Mouse (Mus musculus) spleen, adult 10 weeks (tissue): ENCODE data around the gene Ddx4. TPM values are rescaled to one million over a fixed set of nuclear protein-coding genes. Genes with fewer than 3 reads are reported as not detected.

Experiments
- polyA plus RNA-seq: library from polyadenylated mRNA; stranded (reverse); fragments of 350-450 nt; fragmentation: Illumina TruSeq; extraction: RNeasy Lipid Tissue Mini Kit (QIAGEN cat#74804); gene quantifications from one replicate; pipeline ENCODE4 v1.2.3, GENCODE M21; 2015; ENCODE audit warnings: low replicate concordance; ENCODE audit not compliant: insufficient read depth

Gene Ddx4
- 0.77 TPM for polyA plus RNA-seq

DNA sequence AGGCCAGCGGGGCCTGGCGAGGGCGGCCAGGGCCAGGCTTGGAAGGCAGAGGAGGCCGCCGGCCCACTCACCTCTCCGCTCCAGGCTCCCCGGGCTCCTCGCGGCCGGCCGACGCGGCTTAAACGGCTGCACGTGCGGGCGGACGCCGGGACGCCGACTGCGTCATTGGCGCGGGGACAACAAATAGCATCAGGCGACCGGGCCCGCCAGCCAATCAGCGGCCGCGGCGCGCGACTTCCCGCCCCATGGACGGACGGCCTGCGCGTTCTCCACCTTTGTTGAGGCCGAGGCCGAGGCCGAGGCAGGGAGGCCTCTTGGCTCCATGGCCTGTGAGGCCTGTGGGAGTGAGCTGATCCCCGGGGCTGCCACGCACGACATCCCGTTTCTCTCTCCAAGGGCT is at the start of gene Ddx4:
TSS of gene Ddx4 (minus strand) at position 271 of the 400 bp plus-strand sequence.

DNA sequence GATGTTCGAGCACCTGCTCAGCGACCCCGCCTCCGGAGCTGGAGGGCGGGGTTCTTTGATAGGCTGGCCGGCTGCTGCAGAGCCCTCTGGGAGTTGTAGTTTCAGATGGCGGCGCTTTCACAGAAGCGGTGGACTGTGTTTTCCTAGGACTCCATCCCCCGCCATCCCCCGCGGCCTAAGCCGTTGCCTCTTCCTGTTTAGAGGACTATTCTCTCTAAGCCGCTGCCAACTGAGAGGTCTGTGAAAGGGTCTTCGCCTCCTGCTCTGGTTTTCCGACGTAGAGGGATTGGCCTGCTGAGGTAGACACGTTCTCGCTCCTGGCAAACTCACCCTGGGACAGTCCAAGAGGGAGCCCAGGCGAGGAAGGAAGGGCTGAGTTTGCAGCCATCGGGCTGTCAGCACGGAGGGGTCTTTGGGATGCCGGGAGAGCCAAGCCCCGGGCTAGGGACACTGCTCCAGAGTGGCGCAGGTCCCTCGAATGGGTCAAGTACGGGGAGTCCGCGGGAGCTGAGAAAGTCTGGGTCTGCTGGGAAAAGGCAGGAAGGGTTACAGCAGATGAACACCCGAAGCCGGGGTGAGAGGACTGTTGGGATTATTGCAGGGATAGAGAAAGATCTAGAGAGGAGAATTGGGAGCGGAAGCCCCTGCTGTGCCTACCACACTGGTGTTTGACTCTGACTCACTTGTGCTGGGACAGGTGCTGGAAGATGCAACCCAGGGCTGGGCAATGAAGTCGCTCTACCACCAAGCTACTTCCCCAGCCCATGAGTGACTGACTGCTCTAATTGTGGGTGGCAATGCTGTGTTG is 8.5 kb upstream of the Ddx4 start, which contains the start of gene Slc38a9:
TSS of gene Slc38a9 (plus strand) at position 178 of the 808 bp plus-strand sequence.

DNA sequence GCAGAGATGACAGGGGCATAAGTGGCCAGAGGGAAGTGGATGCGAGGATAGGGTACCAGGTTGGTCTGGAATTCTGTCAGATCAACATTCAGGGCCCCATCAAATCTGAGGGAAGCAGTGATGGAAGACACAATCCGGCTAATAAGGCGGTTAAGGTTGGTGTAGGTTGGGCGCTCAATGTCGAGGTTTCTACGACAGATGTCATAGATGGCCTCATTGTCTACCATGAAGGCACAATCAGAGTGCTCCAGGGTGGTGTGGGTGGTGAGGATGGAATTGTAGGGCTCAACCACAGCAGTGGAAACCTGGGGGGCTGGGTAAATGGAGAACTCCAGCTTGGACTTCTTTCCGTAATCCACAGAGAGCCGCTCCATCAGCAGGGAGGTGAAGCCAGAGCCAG is 58.0 kb downstream of the Ddx4 start, which contains the start of gene Il31ra:
TSS of gene Il31ra (minus strand) at position 101 of the 400 bp plus-strand sequence.

Other genes starting within 250 kb of the Ddx4 start
- gene Il6st, start 188.4 kb downstream of the Ddx4 start, polyA plus RNA-seq, result 128 TPM
- gene Il31ra, start 58.1 kb downstream of the Ddx4 start, polyA plus RNA-seq, result 1.2 TPM
- 51.5 TPM for gene Slc38a9, start 8.3 kb upstream of the Ddx4 start, polyA plus RNA-seq
- 127 TPM for gene Plpp1, start 148.3 kb upstream of the Ddx4 start, polyA plus RNA-seq